Mouse (Mus musculus): Measurements from ENCODE around the gene Cdiptos.

GRCm38 (mm10) chr7:127021563-127022527 is 45.9 kb upstream of the Cdiptos start:
- TF ChIP-seq CTCF (IDR thresholded peaks at IDR 0.05; ENCODE audit: borderline replicate concordance, control insufficient read depth, extremely low read depth, insufficient read depth, low read length, poor library complexity) (no peak), POLR2A (IDR thresholded peaks at IDR 0.05; ENCODE audit: control insufficient read depth, extremely low read depth, insufficient read depth, low read length, poor library complexity) (0 out of 2 replicates have a peak, but pooled peaks have one; percentile 4)

Measured in thymus, adult 2 months (tissue).